Mouse (Mus musculus): ENCODE results near the gene Slc7a14.

DNA sequence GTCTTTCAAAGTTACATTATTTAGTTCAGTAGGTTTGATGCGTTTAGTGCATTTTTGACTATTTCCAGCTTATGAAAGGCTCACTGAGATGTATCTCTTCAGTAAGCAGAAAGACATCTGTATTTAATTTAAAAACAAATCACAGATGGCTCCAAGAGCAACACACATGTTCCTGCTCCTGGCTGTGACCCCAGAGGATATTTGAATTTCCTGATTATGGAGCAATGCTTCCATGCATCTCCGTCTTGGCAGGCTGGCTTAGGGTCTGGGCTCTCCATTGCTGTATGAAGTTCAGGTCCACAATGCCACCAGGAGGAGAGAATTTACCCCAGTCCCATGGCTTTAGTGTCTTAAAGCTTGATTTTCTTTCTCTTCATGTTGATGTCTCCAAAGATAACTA is 37.5 kb downstream of the Slc7a14 start:
- TF ChIP-seq CTCF (IDR thresholded peaks at IDR 0.05; ENCODE audit: extremely low read depth, insufficient read depth, insufficient read length, insufficient replicate concordance) (no peak), POLR2A (IDR thresholded peaks at IDR 0.05; ENCODE audit: low read depth, low read length) (no peak)

All from spleen, adult 2 months (tissue).